Mouse (Mus musculus) testis, adult 2 months (tissue): ENCODE measurements at regions not wholly inside any gene's neighbourhood (a gene's known extent, or its start where the extent isn't known, plus 50 kb on each side); places are given as distances from the start of the nearest gene placed in this dataset.
A peak's percentile ranks its signal among the peaks of the same experiment; 100 is the strongest.

ENCODE experiments used
- H3K27ac ChIP-seq: fragments of 200-500 bp; 2 replicates; pipeline ENCODE4 v1.5.1; 2012; ENCODE audit warnings: low read depth, low read length; ENCODE audit not compliant: control insufficient read depth, insufficient read depth
- H3K27me3 ChIP-seq: fragments of 200-500 bp; 2 replicates; pipeline ENCODE4 v1.6.1; 2012; ENCODE audit warnings: mild to moderate bottlenecking, low read length, moderate library complexity; ENCODE audit not compliant: control insufficient read depth, insufficient read depth
- H3K36me3 ChIP-seq: fragments of 200-500 bp; 2 replicates; pipeline ENCODE4 v1.6.1; 2012; ENCODE audit warnings: mild to moderate bottlenecking, low read length; ENCODE audit not compliant: control insufficient read depth, insufficient read depth
- H3K4me1 ChIP-seq: fragments of 200-500 bp; 2 replicates; pipeline ENCODE4 v1.6.1; 2012; ENCODE audit warnings: low read length; ENCODE audit not compliant: control insufficient read depth, insufficient read depth
- H3K4me3 ChIP-seq: fragments of 200-500 bp; 2 replicates; pipeline ENCODE4 v1.5.1; 2012; ENCODE audit warnings: low read depth, mild to moderate bottlenecking, low read length, moderate library complexity, mixed read lengths; ENCODE audit not compliant: control insufficient read depth
- CTCF ChIP-seq: fragments of 200-500 bp; IDR thresholded peaks from 2 replicates; pipeline ENCODE4 v1.5.1; 2012; ENCODE audit warnings: low read depth, mild to moderate bottlenecking, inconsistent platforms, low read length, moderate library complexity; ENCODE audit not compliant: control insufficient read depth, insufficient read depth, insufficient replicate concordance
- POLR2A ChIP-seq: fragments of 200-500 bp; IDR thresholded peaks from 2 replicates; pipeline ENCODE4 v1.6.1; 2012; ENCODE audit warnings: low read depth, mild to moderate bottlenecking, inconsistent platforms, low read length, moderate library complexity; ENCODE audit not compliant: control insufficient read depth

DNA sequence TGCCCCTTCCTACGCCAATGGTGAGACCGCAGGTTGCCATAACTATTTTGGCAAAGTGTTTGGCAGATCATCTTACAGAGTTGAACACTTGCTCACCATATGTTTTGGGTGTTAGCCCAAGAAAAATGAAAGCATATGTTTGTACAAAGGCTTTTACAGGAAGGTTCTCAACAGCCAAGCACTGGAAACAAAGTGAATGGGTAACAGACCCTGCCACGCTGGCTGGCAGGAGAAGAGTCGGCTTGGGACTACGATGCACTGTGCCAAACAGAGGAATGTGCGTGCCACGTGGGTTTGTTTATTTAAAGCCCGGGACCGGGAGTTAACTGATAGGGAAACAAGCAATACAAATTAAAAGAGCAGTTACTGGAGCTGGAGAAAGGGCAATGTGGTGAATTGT, 255.0 kb upstream of the Rgma start:
- peak overlapping the region; percentile 1; the same call in 1 of the 2 replicates for H3K27ac ChIP-seq
- TF ChIP-seq POLR2A (no peak; the same call in 1 of the 2 replicates), CTCF (no peak)
- H3K36me3 ChIP-seq = no peaks in the 10 kb centered on the region
- H3K4me1 ChIP-seq = peaks cover 2% of the 10 kb centered on the region; the same call in 1 of the 2 replicates
- H3K4me3 ChIP-seq = no peak overlapping the region
- no peaks in the 10 kb centered on the region for H3K27me3 ChIP-seq

DNA sequence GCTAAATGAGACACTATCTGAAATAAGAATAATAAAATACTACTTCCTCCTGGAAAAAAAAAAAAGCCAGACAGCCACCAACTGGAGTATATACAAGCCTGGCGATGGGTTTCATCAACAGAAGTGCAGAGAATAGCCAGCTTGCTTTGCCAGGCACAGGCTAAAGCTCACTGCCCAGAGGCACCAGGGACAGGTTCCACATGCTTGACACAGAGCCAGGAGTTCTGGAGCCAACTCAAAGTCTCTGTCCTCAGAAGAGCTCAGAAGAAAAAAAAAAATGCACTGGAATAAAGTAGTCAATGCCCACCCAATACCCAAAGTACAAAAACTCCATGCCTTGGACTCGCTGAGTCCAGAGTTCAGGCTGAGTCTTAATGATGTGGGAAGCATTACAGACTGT, 250.3 kb upstream of the Rgma start:
- no peak overlapping the region for H3K27ac ChIP-seq
- H3K36me3 ChIP-seq = no peaks in the 10 kb centered on the region; the same call in 1 of the 2 replicates
- peak overlapping the region; percentile 75 for H3K4me3 ChIP-seq
- TF ChIP-seq POLR2A (peak; percentile 30; the same call in 1 of the 2 replicates), CTCF (no peak)
- no peaks in the 10 kb centered on the region for H3K27me3 ChIP-seq
- peaks cover 2% of the 10 kb centered on the region; the same call in 1 of the 2 replicates for H3K4me1 ChIP-seq

DNA sequence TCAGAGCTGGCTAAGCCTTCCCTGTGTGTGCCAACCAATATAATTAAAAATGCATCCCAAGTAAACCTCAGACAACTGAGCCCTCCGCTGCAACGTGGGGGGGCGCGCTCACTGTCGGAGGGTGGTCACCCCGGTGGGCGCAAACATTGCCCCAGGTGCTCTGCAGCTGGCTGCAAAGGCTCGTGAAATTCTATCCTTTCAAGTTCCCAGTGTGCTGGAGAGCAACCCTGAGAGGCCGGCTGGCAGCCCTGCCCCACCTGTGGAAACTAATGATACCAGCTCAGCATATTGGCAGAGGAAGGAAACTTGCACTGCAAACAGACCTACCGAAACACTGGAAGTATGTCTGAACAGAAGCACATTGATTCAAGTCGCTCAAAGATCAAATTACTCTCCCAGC, 249.4 kb upstream of the Rgma start:
- Histone ChIP-seq H3K27me3 (no peaks in the 10 kb centered on the region), H3K4me1 (peaks cover 2% of the 10 kb centered on the region; the same call in 1 of the 2 replicates), H3K27ac (no peak overlapping the region), H3K36me3 (no peaks in the 10 kb centered on the region; the same call in 1 of the 2 replicates), H3K4me3 (peak overlapping the region; percentile 75)
- no peak for TF ChIP-seq CTCF
- no peak for TF ChIP-seq POLR2A

DNA sequence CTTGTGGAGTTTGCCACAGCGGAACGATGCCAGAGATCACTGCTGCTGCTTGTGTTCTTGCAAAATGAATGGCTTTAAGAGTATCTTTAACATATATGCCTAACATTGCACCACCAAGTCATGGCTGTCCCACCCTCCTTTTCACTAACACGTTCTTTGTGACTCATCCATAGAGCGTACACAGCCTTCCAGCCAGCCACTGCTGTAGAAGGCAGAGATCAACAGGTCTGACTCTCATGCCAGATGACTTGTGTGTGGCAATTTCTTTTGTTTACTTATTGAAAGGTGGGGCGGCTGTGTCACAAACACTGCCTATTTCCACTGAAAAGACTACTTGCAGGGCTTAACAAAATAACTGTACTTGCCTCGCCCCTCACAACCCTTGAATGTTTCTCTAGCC, 239.5 kb upstream of the Rgma start:
- Histone ChIP-seq H3K4me3 (no peak overlapping the region), H3K27me3 (no peaks in the 10 kb centered on the region), H3K27ac (peak overlapping the region; percentile 24; the same call in 1 of the 2 replicates), H3K4me1 (peaks cover 6% of the 10 kb centered on the region), H3K36me3 (no peaks in the 10 kb centered on the region)
- TF ChIP-seq POLR2A (no peak), CTCF (no peak)

DNA sequence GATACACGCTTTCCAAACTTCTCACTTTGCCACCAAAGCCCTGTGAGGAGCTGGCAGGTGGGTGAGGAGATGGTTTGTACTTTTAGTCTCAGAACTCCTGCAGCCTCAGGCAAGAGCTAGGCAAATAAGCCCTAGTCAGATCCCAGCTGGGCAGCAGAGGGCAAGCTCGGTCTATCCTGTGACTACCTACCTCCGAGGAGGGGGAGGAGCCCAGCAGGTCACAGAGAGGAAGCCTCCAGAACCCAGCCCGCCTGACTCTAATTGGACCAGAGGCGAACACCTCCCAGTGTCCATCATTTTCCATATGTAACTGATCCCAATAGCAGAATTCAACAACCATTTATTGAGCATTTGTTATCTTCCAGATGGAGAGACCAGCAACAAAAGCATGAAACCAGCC, 237.0 kb upstream of the Rgma start:
- Histone ChIP-seq H3K4me1 (peaks cover 6% of the 10 kb centered on the region), H3K36me3 (no peaks in the 10 kb centered on the region), H3K4me3 (no peak overlapping the region), H3K27ac (no peak overlapping the region), H3K27me3 (no peaks in the 10 kb centered on the region)
- TF ChIP-seq CTCF (peak; percentile 21; the same call in 1 of the 2 replicates), POLR2A (0 out of 2 replicates have a peak, but pooled peaks have one; percentile 28)

DNA sequence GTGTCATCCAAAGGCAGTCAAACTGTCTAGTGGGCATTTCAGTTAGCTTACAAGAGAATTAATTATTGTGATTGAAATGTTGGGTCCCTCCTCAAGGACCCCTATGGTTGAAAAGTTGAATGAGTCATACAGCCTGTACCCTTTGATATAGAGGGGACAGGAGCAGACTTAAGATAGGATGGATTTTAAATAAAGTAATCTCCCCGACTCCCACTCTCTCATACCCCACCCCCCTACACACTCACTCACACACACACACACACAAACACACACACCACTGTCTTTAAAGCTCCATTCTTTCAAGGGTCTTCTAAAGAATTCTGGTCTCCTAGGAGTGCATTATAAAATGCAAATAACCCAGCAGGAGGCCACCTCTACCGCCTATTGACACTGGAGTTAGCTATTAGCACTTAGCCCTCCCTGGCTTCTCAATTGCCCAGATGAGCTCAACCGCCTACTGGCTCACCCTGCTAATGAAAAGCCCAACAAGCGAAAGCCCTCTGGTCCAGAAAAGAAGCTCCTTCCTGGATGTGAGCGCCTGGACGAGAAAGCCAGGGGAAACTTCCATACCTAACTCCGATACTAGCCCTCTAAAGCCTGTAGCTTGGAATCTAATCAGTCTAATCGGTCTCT, 236.3 kb upstream of the Rgma start:
- no peak overlapping the region for H3K27ac ChIP-seq

DNA sequence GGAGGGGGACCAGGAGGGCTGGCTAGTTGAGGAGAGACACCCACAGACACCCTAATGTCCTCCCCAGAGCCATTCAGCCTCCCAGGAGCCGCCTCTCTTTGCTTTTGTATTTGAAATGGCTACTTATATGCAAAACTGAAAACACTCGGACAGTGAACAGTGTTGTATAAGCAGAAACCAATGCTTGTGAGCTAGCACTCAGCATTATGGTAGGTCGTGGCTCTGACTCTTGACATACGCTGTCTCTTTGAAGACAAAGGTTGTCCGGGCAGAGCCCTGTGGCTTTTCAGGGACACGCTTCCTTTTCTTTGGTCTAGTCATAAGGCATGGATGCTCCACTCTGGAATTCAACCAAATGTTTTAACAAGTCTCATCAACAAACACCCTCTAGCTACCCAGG, 235.4 kb upstream of the Rgma start:
- TF ChIP-seq CTCF (no peak), POLR2A (no peak)
- Histone ChIP-seq H3K4me3 (no peak overlapping the region), H3K36me3 (no peaks in the 10 kb centered on the region), H3K27ac (no peak overlapping the region), H3K27me3 (no peaks in the 10 kb centered on the region), H3K4me1 (peaks cover 6% of the 10 kb centered on the region)

More for the DNA sequence above, 236.3 kb upstream of the Rgma start:
- TF ChIP-seq CTCF (no peak), POLR2A (no peak)
- Histone ChIP-seq H3K27me3 (no peaks in the 10 kb centered on the region), H3K4me3 (no peak overlapping the region), H3K36me3 (no peaks in the 10 kb centered on the region), H3K4me1 (peaks cover 6% of the 10 kb centered on the region)

DNA sequence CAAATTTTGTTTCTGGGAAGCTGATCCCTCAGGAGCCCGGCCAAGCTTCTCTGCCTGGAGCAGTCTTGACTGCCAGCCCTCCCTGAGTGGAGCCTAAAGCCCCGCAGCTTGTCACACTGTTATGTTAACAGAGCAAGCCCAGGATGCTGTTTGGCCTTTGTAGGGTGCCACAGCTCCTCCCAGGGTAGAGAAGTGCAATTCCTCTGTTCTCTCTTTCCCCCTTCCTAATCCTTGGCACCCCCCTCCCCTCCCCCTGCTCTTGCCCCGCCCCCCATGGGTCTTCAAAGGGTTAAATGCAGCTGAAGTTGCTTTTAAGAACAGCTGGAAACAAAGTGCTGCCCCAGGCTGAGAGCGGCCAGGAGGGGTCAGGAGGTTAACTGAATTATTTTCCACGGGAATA, 234.1 kb upstream of the Rgma start:
- Histone ChIP-seq H3K4me3 (no peak overlapping the region), H3K4me1 (peaks cover 6% of the 10 kb centered on the region), H3K36me3 (no peaks in the 10 kb centered on the region), H3K27me3 (no peaks in the 10 kb centered on the region), H3K27ac (no peak overlapping the region)
- TF ChIP-seq CTCF (no peak), POLR2A (no peak)
